Mouse (Mus musculus): ENCODE measurements around the gene Krtap8-1.

Krtap8-1 gene

GRCm38 (mm10) chr16:89487852-89488251, at the start of gene Krtap8-1:
Krtap8-1 (minus strand) TSS chr16:89487952.
- DNase-seq (ENCODE audit: low read depth, low spot score), result no peak

- no peak for DNase-seq (ENCODE audit: low read depth, low spot score)
Observed at GRCm38 (mm10) chr16:89537349-89537748, 49.6 kb upstream of the Krtap8-1 start.

GRCm38 (mm10) chr16:89530547-89530946, 42.8 kb upstream of the Krtap8-1 start:
- no peak for DNase-seq (ENCODE audit: low read depth, low spot score)

GRCm38 (mm10) chr16:89529846-89530245, 42.1 kb upstream of the Krtap8-1 start:
- DNase-seq (ENCODE audit: low read depth, low spot score), result no peak

- DNase-seq (ENCODE audit: low read depth, low spot score), result no peak
Observed at GRCm38 (mm10) chr16:89528380-89528779, 40.6 kb upstream of the Krtap8-1 start.

- no peak for DNase-seq (ENCODE audit: low read depth, low spot score)
Observed at GRCm38 (mm10) chr16:89520996-89521395, 33.2 kb upstream of the Krtap8-1 start.

GRCm38 (mm10) chr16:89520555-89520954, 32.8 kb upstream of the Krtap8-1 start:
- DNase-seq (ENCODE audit: low read depth, low spot score), result no peak

GRCm38 (mm10) chr16:89520091-89520490, 32.3 kb upstream of the Krtap8-1 start:
- no peak for DNase-seq (ENCODE audit: low read depth, low spot score)

GRCm38 (mm10) chr16:89517635-89518034, 29.9 kb upstream of the Krtap8-1 start:
- DNase-seq (ENCODE audit: low read depth, low spot score), result peak; percentile 11

- DNase-seq (ENCODE audit: low read depth, low spot score), result no peak
Observed at GRCm38 (mm10) chr16:89513431-89513830, 25.7 kb upstream of the Krtap8-1 start.

- no peak for DNase-seq (ENCODE audit: low read depth, low spot score)
Observed at GRCm38 (mm10) chr16:89508223-89508622, 20.5 kb upstream of the Krtap8-1 start, which contains the start of gene Krtap7-1. Krtap7-1 (minus strand) TSS chr16:89508323.

GRCm38 (mm10) chr16:89503571-89503970, 15.8 kb upstream of the Krtap8-1 start:
- DNase-seq (ENCODE audit: low read depth, low spot score), result no peak

GRCm38 (mm10) chr16:89501870-89502269, 14.1 kb upstream of the Krtap8-1 start:
- DNase-seq (ENCODE audit: low read depth, low spot score), result no peak

GRCm38 (mm10) chr16:89497002-89497401, 9.2 kb upstream of the Krtap8-1 start:
- no peak for DNase-seq (ENCODE audit: low read depth, low spot score)

- DNase-seq (ENCODE audit: low read depth, low spot score), result no peak
Observed at GRCm38 (mm10) chr16:89495394-89496153, 7.8 kb upstream of the Krtap8-1 start.

- no peak for DNase-seq (ENCODE audit: low read depth, low spot score)
Observed at GRCm38 (mm10) chr16:89477679-89478314, 10.0 kb downstream of the Krtap8-1 start.

- no peak for DNase-seq (ENCODE audit: low read depth, low spot score)
Observed at GRCm38 (mm10) chr16:89461189-89461588, 26.6 kb downstream of the Krtap8-1 start.
